Mouse (Mus musculus) liver, adult 2 months (tissue): Measurements from ENCODE around the gene Il25. TPM values are rescaled to one million over a fixed set of nuclear protein-coding genes. Genes with fewer than 3 reads are reported as not detected.

ENCODE experiments used
- DNase-seq: peaks from one replicate; pipeline ENCODE4 v3.0.0-alpha.2; 2011; ENCODE audit warnings: low read depth, low spot score; ENCODE audit errors: extremely low read depth
- H3K27ac ChIP-seq: fragments of 200-500 bp; replicated peaks from 2 replicates; pipeline ENCODE4 v1.5.1; 2012; ENCODE audit warnings: low read depth, mild to moderate bottlenecking, control low read depth, inconsistent platforms, low read length; ENCODE audit not compliant: insufficient read depth
- H3K27me3 ChIP-seq: fragments of 200-500 bp; 2 replicates; pipeline ENCODE4 v1.6.1; 2012; ENCODE audit warnings: mild to moderate bottlenecking, moderate library complexity, low read length, inconsistent platforms; ENCODE audit not compliant: control insufficient read depth, insufficient read depth
- H3K36me3 ChIP-seq: fragments of 200-500 bp; 2 replicates; pipeline ENCODE4 v1.6.1; 2012; ENCODE audit warnings: low read length, inconsistent platforms; ENCODE audit not compliant: control insufficient read depth, insufficient read depth
- H3K4me1 ChIP-seq: fragments of 200-500 bp; 2 replicates; pipeline ENCODE4 v1.6.1; 2011; ENCODE audit warnings: low read length; ENCODE audit not compliant: control insufficient read depth, insufficient read depth
- H3K4me3 ChIP-seq: fragments of 200-500 bp; 2 replicates; pipeline ENCODE4 v1.5.1; 2011; ENCODE audit warnings: low read depth, mild to moderate bottlenecking, control low read depth, low read length, moderate library complexity; ENCODE audit not compliant: insufficient read depth
- H3K79me2 ChIP-seq: fragments of 200-500 bp; 2 replicates; pipeline ENCODE4 v1.6.1; 2012; ENCODE audit warnings: inconsistent platforms, mild to moderate bottlenecking, low read length, moderate library complexity; ENCODE audit not compliant: control insufficient read depth, insufficient read depth
- H3K9ac ChIP-seq: fragments of 200-500 bp; 2 replicates; pipeline ENCODE4 v1.6.1; 2012; ENCODE audit warnings: low read depth, mild to moderate bottlenecking, control low read depth, inconsistent platforms, low read length
- CTCF ChIP-seq: fragments of 200-500 bp; IDR thresholded peaks from 2 replicates; pipeline ENCODE4 v1.5.1; 2011; ENCODE audit warnings: low read depth, low read length, control low read depth
- POLR2A ChIP-seq: fragments of 200-500 bp; IDR thresholded peaks from 2 replicates; pipeline ENCODE4 v1.6.1; 2011; ENCODE audit warnings: low read length, control low read depth; ENCODE audit not compliant: insufficient read depth; ENCODE audit errors: extremely low read depth
- whole genome bisulfite sequencing: fragments of 180-500 bp; shearing (Covaris S2); methylation state at CpG from one replicate; pipeline ENCODE4 v1.1.7; 2018; 5-methylcytosine and 5-hydroxymethylcytosine counted together
- polyA plus RNA-seq: library from polyadenylated mRNA; depleted of rRNA; stranded (reverse); fragments of >200 nt; gene quantifications from 2 replicates; pipeline ENCODE4 v1.2.3, GENCODE M21; 2012
- total RNA-seq: library from RNA; depleted of rRNA; stranded (reverse); fragments of >200 nt; gene quantifications from 2 replicates; pipeline ENCODE4 v1.2.3, GENCODE M21; 2014

Il25 gene
- total and polyA plus RNA-seq, 2 experiments = not detected

- 26% methylated on average over 2 of the region's 2 CpGs for WGBS
- H3K27me3 ChIP-seq = peaks cover 16% of the 10 kb centered on the region
Observed at GRCm38 (mm10) chr14:54930431-54930830, 2.1 kb upstream of the Il25 start.

GRCm38 (mm10) chr14:54935904-54936830 lies 3.7 kb downstream of the Il25 start, which contains the start of gene Cmtm5:
TSS of gene Cmtm5 (plus strand) at chr14:54936261.
- Histone ChIP-seq H3K27ac (no peak within 1 kb of the TSS), H3K27me3 (no peaks in the 10 kb centered on the region), H3K79me2 (no peaks in the 10 kb centered on the region), H3K9ac (no peak within 1 kb of the TSS), H3K36me3 (no peaks in the 10 kb centered on the region), H3K4me3 (no peak within 1 kb of the TSS), H3K4me1 (no peaks in the 10 kb centered on the region)
- WGBS = 56% methylated on average over 8 of the region's 8 CpGs
- no peak for DNase-seq
- TF ChIP-seq POLR2A (no peak), CTCF (no peak)

More at GRCm38 (mm10) chr14:54930431-54930830, 2.1 kb upstream of the Il25 start:
- no peak for DNase-seq
- Histone ChIP-seq H3K27ac (no peak overlapping the region), H3K79me2 (no peaks in the 10 kb centered on the region), H3K4me1 (no peaks in the 10 kb centered on the region), H3K4me3 (no peak overlapping the region), H3K36me3 (no peaks in the 10 kb centered on the region), H3K9ac (no peak overlapping the region)
- no peak for TF ChIP-seq POLR2A
- no peak for TF ChIP-seq CTCF

GRCm38 (mm10) chr14:54936831-54937160 lies 4.3 kb downstream of the Il25 start:
- H3K27ac ChIP-seq = no peak overlapping the region

GRCm38 (mm10) chr14:54937361-54938182 lies 5.1 kb downstream of the Il25 start:
- no peaks in the 10 kb centered on the region for H3K36me3 ChIP-seq
- H3K27me3 ChIP-seq = no peaks in the 10 kb centered on the region
- H3K27ac ChIP-seq = no peak overlapping the region
- WGBS = 85% methylated on average over 16 of the region's 16 CpGs
- H3K4me1 ChIP-seq = no peaks in the 10 kb centered on the region
- TF ChIP-seq POLR2A (no peak), CTCF (no peak)
- no peak overlapping the region for H3K4me3 ChIP-seq
- no peak for DNase-seq
- H3K9ac ChIP-seq = no peak overlapping the region
- H3K79me2 ChIP-seq = no peaks in the 10 kb centered on the region

More at GRCm38 (mm10) chr14:54936831-54937160, 4.3 kb downstream of the Il25 start:
- no peak overlapping the region for H3K9ac ChIP-seq
- no peaks in the 10 kb centered on the region for H3K4me1 ChIP-seq
- TF ChIP-seq POLR2A (no peak), CTCF (no peak)
- H3K36me3 ChIP-seq = no peaks in the 10 kb centered on the region
- no peaks in the 10 kb centered on the region for H3K27me3 ChIP-seq
- no peaks in the 10 kb centered on the region for H3K79me2 ChIP-seq
- no peak for DNase-seq
- 61% methylated on average over 6 of the region's 6 CpGs for WGBS
- H3K4me3 ChIP-seq = no peak overlapping the region

- no peak overlapping the region for H3K9ac ChIP-seq
- no peak overlapping the region for H3K27ac ChIP-seq
- H3K4me1 ChIP-seq = no peaks in the 10 kb centered on the region
- DNase-seq = no peak
- 76% methylated on average over 15 of the region's 15 CpGs for WGBS
- H3K4me3 ChIP-seq = no peak overlapping the region
- H3K27me3 ChIP-seq = no peaks in the 10 kb centered on the region
- H3K36me3 ChIP-seq = no peaks in the 10 kb centered on the region
- TF ChIP-seq CTCF = no peak
- TF ChIP-seq POLR2A = no peak
- no peaks in the 10 kb centered on the region for H3K79me2 ChIP-seq
Observed at GRCm38 (mm10) chr14:54938431-54939219, 6.1 kb downstream of the Il25 start.
